Mouse (Mus musculus) liver, embryonic 14.5 days (tissue): ENCODE measurements around the gene Tmem169.

Experiments
- CTCF ChIP-seq: IDR thresholded peaks from 2 replicates; pipeline ENCODE4 v1.5.1; 2016; ENCODE audit warnings: antibody characterized with exemption, low read depth, control low read depth
- EP300 ChIP-seq: IDR thresholded peaks from 2 replicates; pipeline ENCODE4 v1.6.1; 2016; ENCODE audit warnings: antibody characterized with exemption, low read depth

DNA sequence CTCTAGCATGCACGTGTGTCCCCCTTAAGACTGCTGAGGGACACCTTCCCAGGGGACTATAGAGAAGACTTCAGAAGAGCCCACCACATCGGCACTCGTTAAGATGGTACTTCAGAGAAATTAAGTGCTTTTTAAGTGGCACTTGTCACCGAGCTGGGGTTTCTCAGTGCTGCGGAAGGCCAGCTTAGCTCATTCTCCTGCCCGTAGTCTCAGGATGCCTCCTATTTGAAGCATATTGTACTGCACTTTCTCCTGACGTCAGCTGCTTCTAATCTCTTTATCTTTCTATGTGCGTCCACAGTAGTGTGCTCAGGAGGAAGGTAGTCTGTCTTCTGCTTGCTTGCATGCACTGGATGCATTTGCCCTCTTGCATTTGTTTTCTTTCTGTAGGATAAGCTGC lies 32.2 kb downstream of the Tmem169 start:
- TF ChIP-seq CTCF = no peak
- no peak for TF ChIP-seq EP300
